Mouse (Mus musculus) neutrophil, adult 59 days (primary cell): ENCODE results near the gene Dapl1. TPM values are rescaled to one million over a fixed set of nuclear protein-coding genes. Genes with fewer than 3 reads are reported as not detected.

ENCODE experiments used
- total RNA-seq, 2 experiments: library from RNA; stranded (reverse); gene quantifications; 1 replicate in 1 of 2; 2 replicates in 1 of 2; pipeline ENCODE4 v1.2.4; 2023

The Dapl1 gene
- not detected for total RNA-seq

DNA sequence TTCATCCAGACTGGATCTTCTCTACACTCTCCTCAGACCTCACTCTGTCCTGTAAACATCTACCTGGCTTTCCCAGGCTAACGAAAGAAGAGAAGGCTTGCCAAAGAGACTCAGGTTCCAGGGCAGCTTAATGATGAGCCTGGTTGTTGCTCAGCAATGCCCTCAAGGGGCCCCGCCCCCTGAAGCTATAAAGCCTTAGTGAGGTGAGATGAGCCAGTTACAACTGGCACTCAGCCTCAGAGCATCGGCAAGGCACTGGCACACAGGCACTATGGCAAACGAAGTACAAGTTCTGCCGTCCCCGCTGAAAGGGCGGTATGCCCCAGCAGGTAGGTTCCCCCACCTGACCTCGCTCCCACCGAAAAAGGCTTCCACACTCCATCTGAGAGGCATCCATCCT lies at the start of gene Dapl1:
Gene Dapl1, plus strand, starts transcription at position 216 of the 400 bp plus-strand sequence.

Other genes starting within 250 kb of the Dapl1 start
- gene Tanc1, start 127.4 kb downstream of the Dapl1 start, total RNA-seq = 1 to 10 TPM; 2.6 to 7.5 TPM